Mouse (Mus musculus): ENCODE data around the gene H2-M11. TPM values are rescaled to one million over a fixed set of nuclear protein-coding genes. Genes with fewer than 3 reads are reported as not detected.

The H2-M11 gene
- total RNA-seq (2014; fragmentation: Nextera tagmentation) (not detected in 2 replicates), total RNA-seq (2017) (not detected in 2 replicates)

GRCm38 (mm10) chr17:36546775-36547174, at the start of gene H2-M11:
Gene H2-M11 (plus strand): TSS chr17:36547075.
- ATAC-seq (replicated peaks; ENCODE audit: low FRiP score, low TSS enrichment, poor library complexity, severe bottlenecking) = no peak

- no peak for ATAC-seq (replicated peaks; ENCODE audit: low FRiP score, low TSS enrichment, poor library complexity, severe bottlenecking)
Observed at GRCm38 (mm10) chr17:36500435-36500834, 46.4 kb upstream of the H2-M11 start.

- ATAC-seq (replicated peaks; ENCODE audit: low FRiP score, low TSS enrichment, poor library complexity, severe bottlenecking) = no peak
Observed at GRCm38 (mm10) chr17:36503910-36504309, 43.0 kb upstream of the H2-M11 start.

Other genes with a start within 250 kb of the H2-M11 start
- gene H2-M10.1, start 220.9 kb upstream of the H2-M11 start, total RNA-seq (2014; fragmentation: Nextera tagmentation) = not detected in 2 replicates
- gene H2-M10.1, start 220.9 kb upstream of the H2-M11 start, total RNA-seq (2017) = not detected in 2 replicates
- not detected in 2 replicates for gene H2-M10.3, start 178.7 kb upstream of the H2-M11 start, total RNA-seq (2014; fragmentation: Nextera tagmentation)
- not detected in 2 replicates for gene H2-M10.3, start 178.7 kb upstream of the H2-M11 start, total RNA-seq (2017)
- not detected in 2 replicates for gene H2-M10.4, start 84.7 kb upstream of the H2-M11 start, total RNA-seq (2014; fragmentation: Nextera tagmentation)
- gene H2-M10.4, start 84.7 kb upstream of the H2-M11 start, total RNA-seq (2017) = not detected in 2 replicates
- gene H2-M9, start 95.6 kb downstream of the H2-M11 start, total RNA-seq (2014; fragmentation: Nextera tagmentation) = not detected in 2 replicates
- not detected in 2 replicates for gene H2-M9, start 95.6 kb downstream of the H2-M11 start, total RNA-seq (2017)
- gene H2-M1, start 125.1 kb downstream of the H2-M11 start, total RNA-seq (2014; fragmentation: Nextera tagmentation) = not detected in 2 replicates
- gene H2-M1, start 125.1 kb downstream of the H2-M11 start, total RNA-seq (2017) = not detected in 2 replicates
- gene H2-M10.5, start 225.8 kb downstream of the H2-M11 start, total RNA-seq (2014; fragmentation: Nextera tagmentation) = not detected in 2 replicates
- not detected in 2 replicates for gene H2-M10.5, start 225.8 kb downstream of the H2-M11 start, total RNA-seq (2017)

Data from megakaryocyte-erythroid progenitor cell, adult 5-6 weeks (primary cell).